Mouse (Mus musculus) cerebellum, postnatal 14 days (tissue): ENCODE data around the gene Aif1l.
A peak's percentile ranks its signal among the peaks of the same experiment; 100 is the strongest.
"Not testable (repeated sequence)": the region's sequence is repeated elsewhere in the genome, so short reads cannot be mapped to it uniquely, and the experiment has no call there.

Source experiments
- DNase-seq, 2 experiments: peaks; one replicate each; pipeline ENCODE4 v3.0.0; 2021; ENCODE audit warnings: mixed read lengths in 2 of 2

Aif1l gene

GRCm38 (mm10) chr2:31950058-31950871 is at the start of gene Aif1l:
Gene Aif1l (plus strand): TSS chr2:31950139.
- DNase-seq: peak; percentile 33 to 49

- DNase-seq: no peak
These were observed 49.0 kb upstream of the Aif1l start for GRCm38 (mm10) chr2:31900932-31901331.

- no peak for DNase-seq
These were observed 48.1 kb upstream of the Aif1l start for GRCm38 (mm10) chr2:31901659-31902362.

- no peak for DNase-seq
These were observed 45.9 kb upstream of the Aif1l start for GRCm38 (mm10) chr2:31904089-31904488.

- DNase-seq: peak in 1 of 2 experiments; percentile 42
These were observed 45.3 kb upstream of the Aif1l start for GRCm38 (mm10) chr2:31904622-31905021.

GRCm38 (mm10) chr2:31905682-31906081 is 44.3 kb upstream of the Aif1l start:
- DNase-seq: no peak

GRCm38 (mm10) chr2:31906407-31906806 is 43.5 kb upstream of the Aif1l start:
- no peak for DNase-seq

- DNase-seq: peak; percentile 54 to 70
These were observed 37.4 kb upstream of the Aif1l start for GRCm38 (mm10) chr2:31912575-31912974.

GRCm38 (mm10) chr2:31914213-31914612 is 35.7 kb upstream of the Aif1l start:
- DNase-seq: not testable (repeated sequence)

GRCm38 (mm10) chr2:31915112-31915511 is 34.8 kb upstream of the Aif1l start:
- DNase-seq: peak; percentile 88 to 94

- DNase-seq: peak; percentile 42 to 57
These were observed 32.3 kb upstream of the Aif1l start for GRCm38 (mm10) chr2:31917636-31918035.

GRCm38 (mm10) chr2:31923645-31924044 is 26.3 kb upstream of the Aif1l start:
- DNase-seq: no peak

- DNase-seq: peak; percentile 38
These were observed 25.1 kb upstream of the Aif1l start for GRCm38 (mm10) chr2:31924811-31925210.

- no peak for DNase-seq
These were observed 24.0 kb upstream of the Aif1l start for GRCm38 (mm10) chr2:31925936-31926335.

- no peak for DNase-seq
These were observed 20.3 kb upstream of the Aif1l start for GRCm38 (mm10) chr2:31929664-31930063.

GRCm38 (mm10) chr2:31934551-31934950 is 15.4 kb upstream of the Aif1l start:
- DNase-seq: no peak

- DNase-seq: no peak
These were observed 14.9 kb upstream of the Aif1l start for GRCm38 (mm10) chr2:31935054-31935453.

- DNase-seq: no peak
These were observed 11.6 kb upstream of the Aif1l start for GRCm38 (mm10) chr2:31938298-31938697.

GRCm38 (mm10) chr2:31943011-31943410 is 6.9 kb upstream of the Aif1l start:
- no peak for DNase-seq

GRCm38 (mm10) chr2:31945580-31945979 is 4.4 kb upstream of the Aif1l start:
- DNase-seq: no peak

- DNase-seq: no peak
These were observed 1.5 kb upstream of the Aif1l start for GRCm38 (mm10) chr2:31948392-31948791.

- DNase-seq: no peak
These were observed 1.1 kb upstream of the Aif1l start for GRCm38 (mm10) chr2:31948801-31949200.

GRCm38 (mm10) chr2:31950966-31951365 is 1.0 kb downstream of the Aif1l start:
- DNase-seq: no peak

GRCm38 (mm10) chr2:31952236-31952635 is 2.3 kb downstream of the Aif1l start:
- DNase-seq: peak in 1 of 2 experiments; percentile 39
